Mouse (Mus musculus): ENCODE data around the gene Ak2.

GRCm38 (mm10) chr4:129011604-129012121 is 19.9 kb downstream of the Ak2 start:
- TF ChIP-seq MEF2A (IDR thresholded peaks at IDR 0.05; ENCODE audit: borderline replicate concordance, low read depth, low read length): no peak
- no peak for TF ChIP-seq CTCF (conservative IDR thresholded peaks at IDR 0.05 in 1 of 2, IDR thresholded peaks at IDR 0.05 in 1 of 2; ENCODE audit: low read depth in 2 of 2, low read length in 2 of 2)
- TF ChIP-seq POLR2AphosphoS2 (IDR thresholded peaks at IDR 0.05; ENCODE audit: low read depth, low read length): no peak
- TF ChIP-seq POLR2A (IDR thresholded peaks at IDR 0.05; ENCODE audit: low read depth, low read length): no peak
- TF ChIP-seq NELFE (IDR thresholded peaks at IDR 0.05; ENCODE audit: low read depth, low read length): no peak
- no peak for TF ChIP-seq TCF12 (IDR thresholded peaks at IDR 0.05; ENCODE audit: low read depth, low read length)
- no peak for TF ChIP-seq EP300 (IDR thresholded peaks at IDR 0.05; ENCODE audit: low read length)
- TF ChIP-seq SMC3 (IDR thresholded peaks at IDR 0.05; ENCODE audit: low read depth, low read length): no peak
- no peak for TF ChIP-seq RAD21 (IDR thresholded peaks at IDR 0.05; ENCODE audit: low read depth, low read length)
- TF ChIP-seq ZMIZ1 (IDR thresholded peaks at IDR 0.05; ENCODE audit: low read depth, low read length): no peak
- TF ChIP-seq SIN3A (IDR thresholded peaks at IDR 0.05; ENCODE audit: low read length): no peak
- TF ChIP-seq CHD2 (IDR thresholded peaks at IDR 0.05; ENCODE audit: low read length): no peak
- TF ChIP-seq GABPA (IDR thresholded peaks at IDR 0.05; ENCODE audit: insufficient replicate concordance, low read depth, low read length): no peak

Measured in CH12.LX (cell line).